Mouse (Mus musculus) c-Kit-negative CD71-positive TER-119-positive erythroid progenitor cells, embryonic 14.5 days (primary cell): ENCODE measurements around the gene Plekha8.

Experiments
- DNase-seq: peaks from one replicate; pipeline ENCODE4 v3.0.0-alpha.2; 2013; ENCODE audit warnings: low read depth, low spot score

Plekha8 gene

DNA sequence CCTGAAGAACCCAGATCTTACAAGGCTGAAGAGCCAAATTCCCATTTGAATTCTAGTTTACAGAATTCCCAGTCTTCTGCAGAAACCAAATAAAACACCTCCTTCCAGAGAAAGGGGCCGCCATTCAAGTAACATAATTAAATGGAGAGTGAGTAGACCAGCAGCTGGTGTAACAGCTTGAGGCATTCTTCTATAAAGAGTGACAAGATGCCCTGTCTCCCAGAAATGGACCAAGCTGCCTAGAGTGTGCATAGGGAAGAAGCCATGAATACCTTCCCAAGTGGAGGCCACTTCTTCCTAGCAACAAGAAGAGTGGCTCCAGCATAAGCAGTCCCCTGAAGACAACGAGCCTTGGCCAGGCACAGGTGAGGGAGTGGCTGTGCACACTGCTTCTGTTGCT is 47.0 kb downstream of the Plekha8 start:
- DNase-seq = no peak

DNA sequence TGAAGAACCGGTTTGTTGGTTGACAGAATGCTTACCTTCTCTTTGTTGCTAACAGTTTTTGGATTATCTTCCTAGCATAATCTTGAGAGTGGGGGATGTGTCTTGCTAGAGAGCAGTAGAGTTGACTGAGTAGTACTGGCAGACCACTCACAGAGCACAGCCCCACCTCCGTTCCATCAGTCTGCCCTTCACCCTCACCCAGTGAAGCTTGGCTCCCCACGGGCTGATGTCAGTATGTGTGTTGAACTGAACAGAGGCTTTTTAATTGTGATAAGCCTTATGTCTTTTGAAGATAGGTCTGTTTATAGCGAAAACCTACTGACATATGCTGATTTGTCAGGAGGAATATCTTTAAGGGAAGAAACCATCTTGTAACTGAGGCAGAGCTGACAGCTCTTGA is 48.3 kb downstream of the Plekha8 start:
- no peak for DNase-seq

- no peak for DNase-seq
These were observed 60.7 kb downstream of the Plekha8 start for GRCm38 (mm10) chr6:54655471-54656095.

DNA sequence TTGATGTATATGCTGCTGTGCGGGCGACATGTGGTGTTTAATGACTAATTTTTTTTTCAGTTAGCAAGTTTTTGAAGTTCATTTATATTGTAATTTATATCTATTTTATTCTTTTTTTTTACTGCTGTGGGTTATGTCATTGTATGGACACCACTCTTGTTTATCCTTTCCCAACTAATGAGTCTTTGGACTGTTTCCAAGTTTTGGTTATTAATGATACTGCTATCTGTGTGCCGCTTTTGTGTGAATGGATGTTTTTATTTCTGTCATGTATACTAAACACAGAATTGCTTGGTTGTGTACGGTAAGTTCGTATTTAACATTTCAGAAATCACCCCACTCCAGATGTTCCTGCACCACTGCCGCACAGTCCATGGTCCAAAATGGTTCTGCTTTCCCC is 63.0 kb downstream of the Plekha8 start:
- no peak for DNase-seq

- DNase-seq = no peak
These were observed 75.0 kb downstream of the Plekha8 start for GRCm38 (mm10) chr6:54669868-54670267.

- DNase-seq = no peak
These were observed 78.0 kb downstream of the Plekha8 start for GRCm38 (mm10) chr6:54672901-54673300.

GRCm38 (mm10) chr6:54679686-54680085 is 84.8 kb downstream of the Plekha8 start:
- no peak for DNase-seq

GRCm38 (mm10) chr6:54680891-54681745 is 86.2 kb downstream of the Plekha8 start, which contains the start of gene Mturn:
Mturn (plus strand) TSS chr6:54681624.
- DNase-seq = peak; percentile 77

- DNase-seq = no peak
These were observed 87.0 kb downstream of the Plekha8 start for GRCm38 (mm10) chr6:54681746-54682428.

GRCm38 (mm10) chr6:54684085-54684484 is 89.2 kb downstream of the Plekha8 start:
- no peak for DNase-seq

GRCm38 (mm10) chr6:54685103-54685502 is 90.2 kb downstream of the Plekha8 start:
- DNase-seq = no peak

- DNase-seq = no peak
These were observed 90.9 kb downstream of the Plekha8 start for GRCm38 (mm10) chr6:54685716-54686395.

GRCm38 (mm10) chr6:54686946-54687737 is 92.2 kb downstream of the Plekha8 start:
- DNase-seq = no peak

- no peak for DNase-seq
These were observed 93.8 kb downstream of the Plekha8 start for GRCm38 (mm10) chr6:54688467-54689323.

DNA sequence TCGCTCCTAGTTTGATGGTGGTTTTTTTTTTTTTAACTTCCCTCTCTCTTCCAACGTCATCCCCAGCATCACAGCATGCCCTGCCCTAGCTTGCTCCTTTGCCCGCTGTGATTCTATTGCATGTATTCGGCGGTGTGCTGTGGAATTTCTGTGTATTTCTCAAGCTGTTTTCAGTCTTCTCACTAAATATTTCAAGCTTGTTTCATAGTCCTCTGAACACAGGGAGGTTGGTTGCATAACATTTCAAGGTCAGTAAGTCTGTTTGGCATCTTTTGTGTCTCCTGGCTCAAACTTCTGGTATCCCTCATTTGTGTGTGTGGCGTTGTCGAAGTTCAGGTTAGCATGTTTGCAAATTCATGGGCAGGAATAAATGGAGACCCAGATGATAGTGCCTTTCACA is 94.8 kb downstream of the Plekha8 start:
- DNase-seq = no peak

DNA sequence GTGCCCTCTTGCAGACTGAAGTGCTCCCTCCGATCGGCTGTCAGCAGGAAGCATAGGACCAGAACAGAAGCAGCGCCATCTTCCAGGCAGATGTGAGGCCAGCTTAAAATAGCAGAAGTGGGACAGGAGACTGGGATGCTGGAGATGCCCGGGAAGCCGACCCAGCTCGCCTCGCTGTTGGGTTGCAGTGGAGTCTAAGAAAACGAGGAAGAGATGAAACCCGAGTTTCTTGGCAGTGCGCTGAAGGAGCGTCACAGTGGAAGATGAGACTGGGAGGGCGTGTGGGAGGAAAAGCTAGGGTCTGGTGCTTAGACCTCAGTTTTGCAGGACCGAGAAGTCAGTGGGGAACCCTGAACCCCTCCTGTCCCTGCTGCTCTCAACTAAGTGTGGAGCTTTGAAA is 95.9 kb downstream of the Plekha8 start:
- no peak for DNase-seq

DNA sequence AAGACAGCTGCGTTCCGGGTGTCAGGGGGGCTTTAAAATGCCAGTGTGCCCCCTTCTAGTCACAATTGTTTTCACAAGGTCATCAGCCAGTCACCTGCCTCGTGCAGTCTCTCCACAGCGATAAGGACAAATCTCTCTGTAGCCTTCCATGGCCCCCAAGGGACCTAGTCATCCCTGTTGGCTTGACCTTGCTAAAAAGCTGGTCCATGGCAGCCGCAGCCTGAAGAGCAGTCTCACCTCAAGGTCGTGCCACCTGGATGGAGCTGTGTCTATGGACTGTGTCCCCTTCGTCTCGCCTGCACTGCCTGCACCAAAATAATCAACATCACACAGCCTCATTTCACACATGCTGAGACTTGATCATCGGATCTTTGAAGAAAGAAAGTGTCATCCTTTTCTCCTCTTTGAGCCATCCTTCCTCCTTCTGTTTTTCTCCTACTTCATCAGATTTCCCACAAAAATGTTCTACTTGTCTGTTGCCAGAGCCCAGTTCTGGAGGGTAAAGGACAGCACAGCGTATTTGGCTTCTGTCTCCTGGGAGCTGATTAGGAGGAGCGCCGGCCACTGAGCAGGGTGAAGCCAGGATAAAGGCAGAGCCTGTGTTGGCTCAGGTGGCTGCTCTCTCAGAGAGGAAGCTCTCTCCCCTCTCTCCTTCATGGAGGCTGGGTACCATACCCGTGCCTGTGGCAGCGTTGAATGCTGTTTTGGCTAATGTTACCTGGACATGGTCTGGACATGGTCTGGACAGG is 96.6 kb downstream of the Plekha8 start:
- DNase-seq = no peak

GRCm38 (mm10) chr6:54692201-54692600 is 97.3 kb downstream of the Plekha8 start:
- no peak for DNase-seq

- DNase-seq = no peak
These were observed 98.4 kb downstream of the Plekha8 start for GRCm38 (mm10) chr6:54693286-54693685.
